Mouse (Mus musculus) CD4-positive, CD25-positive, alpha-beta regulatory T cell, adult 4 months (primary cell): Measurements from ENCODE around the gene Sema4c. TPM values are rescaled to one million over a fixed set of nuclear protein-coding genes. Genes with fewer than 3 reads are reported as not detected.

Experiments used
- ATAC-seq: one replicate; pipeline ENCODE4 v1.8.0; 2017
- polyA plus RNA-seq, 2 experiments: library from polyadenylated mRNA; unstranded; fragments of 100-300 nt; shearing (Covaris generic); gene quantifications; one replicate each; pipeline ENCODE4 v1.2.1; 2017

Sema4c gene
- under 1 TPM in 1 of 2 experiments, not detected in 1; 0.22 TPM for polyA plus RNA-seq

- peak; percentile 59 for ATAC-seq
These were observed at the start of gene Sema4c for GRCm38 (mm10) chr1:36558031-36558993. Gene Sema4c, minus strand, starts transcription at chr1:36558349.

GRCm38 (mm10) chr1:36606951-36607350, 48.8 kb upstream of the Sema4c start:
- no peak for ATAC-seq

GRCm38 (mm10) chr1:36604254-36605156, 46.4 kb upstream of the Sema4c start:
- ATAC-seq, result no peak

- no peak for ATAC-seq
These were observed 45.2 kb upstream of the Sema4c start for GRCm38 (mm10) chr1:36603361-36603760.

GRCm38 (mm10) chr1:36602271-36602670, 44.1 kb upstream of the Sema4c start:
- ATAC-seq, result no peak

- no peak for ATAC-seq
These were observed 40.3 kb upstream of the Sema4c start for GRCm38 (mm10) chr1:36598411-36598810.

- ATAC-seq, result no peak
These were observed 38.0 kb upstream of the Sema4c start for GRCm38 (mm10) chr1:36596114-36596513.

GRCm38 (mm10) chr1:36595167-36595931, 37.2 kb upstream of the Sema4c start:
- no peak for ATAC-seq

GRCm38 (mm10) chr1:36593099-36593498, 35.0 kb upstream of the Sema4c start:
- no peak for ATAC-seq

- ATAC-seq, result no peak
These were observed 33.3 kb upstream of the Sema4c start for GRCm38 (mm10) chr1:36591408-36591807.

- no peak for ATAC-seq
These were observed 32.5 kb upstream of the Sema4c start for GRCm38 (mm10) chr1:36590664-36591063.

GRCm38 (mm10) chr1:36589486-36589885, 31.3 kb upstream of the Sema4c start:
- no peak for ATAC-seq

- ATAC-seq, result no peak
These were observed 30.6 kb upstream of the Sema4c start for GRCm38 (mm10) chr1:36588476-36589450.

GRCm38 (mm10) chr1:36587860-36588259, 29.7 kb upstream of the Sema4c start:
- no peak for ATAC-seq

GRCm38 (mm10) chr1:36586288-36586687, 28.1 kb upstream of the Sema4c start:
- no peak for ATAC-seq

- no peak for ATAC-seq
These were observed 25.4 kb upstream of the Sema4c start for GRCm38 (mm10) chr1:36583408-36584116.

- ATAC-seq, result no peak
These were observed 24.1 kb upstream of the Sema4c start for GRCm38 (mm10) chr1:36582211-36582610.

- ATAC-seq, result no peak
These were observed 23.1 kb upstream of the Sema4c start for GRCm38 (mm10) chr1:36581260-36581659.

- no peak for ATAC-seq
These were observed 22.4 kb upstream of the Sema4c start for GRCm38 (mm10) chr1:36580384-36581207.
